Mouse (Mus musculus) E14TG2a.4 (cell line): ENCODE data around the gene Tlr9.

Experiments
- CTCF ChIP-seq: conservative IDR thresholded peaks from 2 replicates; pipeline ENCODE4 v1.5.1; 2014; ENCODE audit warnings: low read length
- NANOG ChIP-seq: IDR thresholded peaks from 2 replicates; pipeline ENCODE4 v1.6.1; 2014; ENCODE audit warnings: borderline replicate concordance, low read length, mixed read lengths

DNA sequence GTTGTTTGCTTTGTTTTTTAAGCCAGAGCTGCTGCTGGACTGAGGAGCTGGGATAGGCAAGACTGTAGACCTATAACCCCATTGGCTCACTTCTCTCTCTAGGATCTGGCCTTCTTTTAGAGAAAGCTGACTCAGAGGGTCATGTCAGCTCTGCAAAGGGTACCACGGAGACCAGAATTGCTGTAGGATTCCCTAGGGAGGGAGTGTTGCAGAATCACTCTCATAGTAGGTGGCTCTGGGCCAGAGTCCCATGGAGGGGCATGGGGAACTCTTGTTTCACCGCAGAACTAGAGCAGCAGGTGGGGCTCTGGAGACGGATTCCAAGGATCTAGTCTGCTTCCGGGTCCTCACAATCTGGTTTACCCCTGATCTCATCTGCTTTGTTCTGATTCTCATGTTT is 51.4 kb downstream of the Tlr9 start:
- TF ChIP-seq CTCF (no peak), NANOG (no peak)
